Mouse (Mus musculus): ENCODE data around the gene Cck. TPM values are rescaled to one million over a fixed set of nuclear protein-coding genes. Genes with fewer than 3 reads are reported as not detected.
A peak's percentile ranks its signal among the peaks of the same experiment; 100 is the strongest.

Cck gene
- 3.4 TPM in 2 replicates for polyA plus RNA-seq (2014; fragmentation: Nextera tagmentation; extraction: Ambion mirVana)

DNA sequence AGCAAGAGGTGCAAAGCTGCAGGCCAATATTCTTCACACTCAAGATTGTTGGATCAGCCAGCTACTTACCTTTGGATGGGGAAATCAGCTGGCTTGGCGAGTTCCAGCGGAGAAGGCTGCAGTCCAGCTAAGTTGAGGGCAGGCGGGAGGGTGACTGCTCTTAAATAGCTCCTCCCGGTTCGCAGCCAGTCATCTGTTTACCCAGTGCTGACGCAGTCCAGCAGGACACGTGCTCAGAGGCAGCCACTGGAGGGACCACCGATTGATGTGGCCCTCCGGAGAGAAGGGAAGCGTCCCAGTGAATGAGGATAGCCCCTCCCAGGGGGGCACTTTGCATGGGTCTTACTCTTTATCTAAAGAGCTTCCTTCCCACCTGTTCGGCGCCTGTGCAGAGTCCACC, at the start of gene Cck:
Gene Cck (minus strand): TSS at position 166 of the 400 bp plus-strand sequence.
- 2% methylated on average over 12 of the region's 12 CpGs for WGBS (ENCODE audit: insufficient replicate concordance)
- Histone ChIP-seq H3K36me3 (ENCODE audit: control insufficient read depth, insufficient read depth, low read length) (no peaks in the 10 kb centered on the region), H3K9ac (ENCODE audit: low read depth, low read length) (no peak within 1 kb of the TSS; the same call in 1 of the 2 replicates), H3K4me3 (ENCODE audit: low read depth, low read length) (peak within 1 kb of the TSS; percentile 42), H3K4me1 (ENCODE audit: control insufficient read depth, insufficient read depth, low read length) (peaks cover 11% of the 10 kb centered on the region), H3K27me3 (ENCODE audit: control insufficient read depth, insufficient read depth, low read length) (peaks cover 55% of the 10 kb centered on the region), H3K4me2 (peak within 1 kb of the TSS; percentile 74), H3K27ac (ENCODE audit: low read depth, low read length) (no peak within 1 kb of the TSS), H3K9me3 (replicated peaks; ENCODE audit: control insufficient read depth, low read length) (no peaks in the 10 kb centered on the region)
- ATAC-seq (replicated peaks; ENCODE audit: insufficient number of reproducible peaks, low FRiP score, low TSS enrichment): no peak

DNA sequence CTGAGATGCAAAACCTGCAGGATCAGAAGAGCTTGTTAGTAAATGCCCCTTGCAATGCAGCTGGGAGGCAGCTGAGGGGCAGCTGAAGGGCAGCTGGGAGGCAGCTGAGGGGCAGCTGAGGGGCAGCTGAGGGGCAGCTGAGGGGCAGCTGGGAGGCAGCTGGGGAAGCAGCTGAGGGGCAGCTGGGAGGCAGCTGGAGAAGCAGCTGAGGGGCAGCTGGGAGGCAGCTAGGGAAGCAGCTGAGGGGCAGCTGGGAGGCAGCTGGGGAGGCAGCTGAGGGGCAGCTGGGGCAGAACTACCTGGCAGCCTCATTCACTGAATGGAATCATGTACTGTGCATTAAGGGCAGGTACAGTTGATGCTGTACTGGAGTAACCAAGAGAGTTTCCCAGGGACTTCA, 46.0 kb upstream of the Cck start:
- no peaks in the 10 kb centered on the region for H3K27me3 ChIP-seq (ENCODE audit: control insufficient read depth, insufficient read depth, low read length)

DNA sequence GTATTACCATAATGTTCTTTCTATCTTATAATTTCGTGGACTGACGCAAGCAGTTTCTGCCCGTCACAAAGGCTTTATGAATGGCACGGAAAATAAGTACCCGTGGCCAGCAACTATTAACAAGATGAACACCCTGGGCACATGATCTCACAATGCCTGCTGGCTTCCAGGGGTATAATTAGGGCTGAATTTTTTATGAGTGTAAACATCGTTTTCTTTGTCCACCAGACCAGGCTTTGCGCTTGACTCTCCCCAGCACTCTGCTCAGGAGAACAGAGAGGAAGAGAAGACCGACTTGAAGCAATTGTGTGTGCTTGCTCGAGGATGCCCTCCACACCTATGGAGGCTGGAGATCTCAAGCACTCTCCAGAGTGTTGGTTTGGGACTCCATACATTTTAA, 37.1 kb upstream of the Cck start:
- Histone ChIP-seq H3K4me1 (ENCODE audit: control insufficient read depth, insufficient read depth, low read length) (no peaks in the 10 kb centered on the region), H3K4me3 (ENCODE audit: low read depth, low read length) (no peak overlapping the region), H3K27me3 (ENCODE audit: control insufficient read depth, insufficient read depth, low read length) (no peaks in the 10 kb centered on the region), H3K9ac (ENCODE audit: low read depth, low read length) (no peak overlapping the region), H3K36me3 (ENCODE audit: control insufficient read depth, insufficient read depth, low read length) (no peaks in the 10 kb centered on the region), H3K4me2 (no peak overlapping the region), H3K9me3 (replicated peaks; ENCODE audit: control insufficient read depth, low read length) (0 out of 2 replicates have a peak, but pooled peaks cover 9% of the 10 kb centered on the region), H3K27ac (ENCODE audit: low read depth, low read length) (no peak overlapping the region)
- WGBS (ENCODE audit: insufficient replicate concordance): 88% methylated on average over 9 of the region's 9 CpGs
- ATAC-seq (replicated peaks; ENCODE audit: insufficient number of reproducible peaks, low FRiP score, low TSS enrichment): no peak

More for the DNA sequence above, 46.0 kb upstream of the Cck start:
- Histone ChIP-seq H3K4me3 (ENCODE audit: low read depth, low read length) (no peak overlapping the region), H3K4me1 (ENCODE audit: control insufficient read depth, insufficient read depth, low read length) (no peaks in the 10 kb centered on the region), H3K9ac (ENCODE audit: low read depth, low read length) (no peak overlapping the region), H3K4me2 (no peak overlapping the region), H3K27ac (ENCODE audit: low read depth, low read length) (no peak overlapping the region), H3K36me3 (ENCODE audit: control insufficient read depth, insufficient read depth, low read length) (no peaks in the 10 kb centered on the region), H3K9me3 (replicated peaks; ENCODE audit: control insufficient read depth, low read length) (0 out of 2 replicates have a peak, but pooled peaks cover 4% of the 10 kb centered on the region)
- ATAC-seq (replicated peaks; ENCODE audit: insufficient number of reproducible peaks, low FRiP score, low TSS enrichment): no peak

DNA sequence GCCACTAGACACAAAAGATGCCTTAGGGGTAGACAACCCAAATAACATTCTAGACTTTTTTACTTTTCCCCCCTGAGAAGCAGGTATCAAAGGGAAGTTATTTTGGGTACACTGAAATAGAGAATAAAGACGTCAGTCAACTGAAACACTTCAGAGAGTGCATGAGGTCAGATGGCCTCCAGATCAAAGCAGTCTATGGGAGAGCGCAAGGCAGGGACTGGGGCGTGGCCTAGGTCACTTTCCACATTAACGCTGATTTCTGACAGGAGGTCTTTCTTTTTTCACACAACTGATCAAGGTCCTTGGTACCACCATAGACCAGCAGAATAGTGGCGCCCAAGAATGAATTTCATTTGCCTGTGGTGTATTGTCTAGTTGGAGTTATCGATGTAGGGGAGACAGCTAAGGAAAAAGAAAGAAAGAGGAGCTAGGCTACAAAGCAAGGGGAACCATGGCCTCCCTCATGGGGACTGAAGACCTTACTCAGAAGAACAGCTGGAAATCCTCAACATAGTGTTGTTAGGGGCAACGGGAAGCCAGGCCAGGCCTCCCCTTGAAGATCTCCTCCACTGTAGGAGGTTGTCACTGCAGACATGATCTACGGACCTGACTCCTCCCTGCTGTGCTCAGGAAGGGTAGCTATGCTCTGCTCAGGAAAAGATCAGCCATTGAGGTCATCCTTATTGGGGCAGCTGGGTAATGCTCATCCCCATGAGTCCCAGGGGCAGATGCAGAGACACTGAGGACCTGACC, 33.3 kb upstream of the Cck start:
- Histone ChIP-seq H3K36me3 (ENCODE audit: control insufficient read depth, insufficient read depth, low read length) (no peaks in the 10 kb centered on the region), H3K9ac (ENCODE audit: low read depth, low read length) (no peak overlapping the region), H3K9me3 (replicated peaks; ENCODE audit: control insufficient read depth, low read length) (0 out of 2 replicates have a peak, but pooled peaks cover 4% of the 10 kb centered on the region), H3K27me3 (ENCODE audit: control insufficient read depth, insufficient read depth, low read length) (no peaks in the 10 kb centered on the region), H3K4me3 (ENCODE audit: low read depth, low read length) (no peak overlapping the region), H3K4me1 (ENCODE audit: control insufficient read depth, insufficient read depth, low read length) (no peaks in the 10 kb centered on the region), H3K4me2 (no peak overlapping the region), H3K27ac (ENCODE audit: low read depth, low read length) (no peak overlapping the region)
- ATAC-seq (replicated peaks; ENCODE audit: insufficient number of reproducible peaks, low FRiP score, low TSS enrichment): no peak
- 61% methylated on average over 8 of the region's 8 CpGs for WGBS (ENCODE audit: insufficient replicate concordance)

DNA sequence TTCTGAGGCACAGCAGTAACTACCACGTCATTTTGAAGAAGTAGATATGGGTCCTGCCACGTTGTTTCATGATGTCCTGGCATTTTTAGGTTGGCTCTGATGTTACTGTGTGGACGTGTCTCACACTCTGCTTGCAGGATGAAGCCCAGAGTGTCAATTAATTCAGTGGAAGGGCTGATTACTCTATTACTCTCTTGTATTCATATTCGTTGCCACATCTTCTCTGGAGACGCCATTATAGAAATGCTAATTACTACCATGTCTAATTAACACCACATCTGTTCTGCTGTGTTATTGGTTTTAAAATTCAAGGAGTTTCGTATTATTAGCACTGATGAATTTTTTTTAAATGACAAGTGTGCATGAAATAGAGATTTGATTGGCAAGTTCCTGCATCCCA, 30.7 kb upstream of the Cck start:
- Histone ChIP-seq H3K4me2 (no peak overlapping the region), H3K36me3 (ENCODE audit: control insufficient read depth, insufficient read depth, low read length) (no peaks in the 10 kb centered on the region), H3K9ac (ENCODE audit: low read depth, low read length) (no peak overlapping the region), H3K9me3 (replicated peaks; ENCODE audit: control insufficient read depth, low read length) (0 out of 2 replicates have a peak, but pooled peaks cover 4% of the 10 kb centered on the region), H3K27me3 (ENCODE audit: control insufficient read depth, insufficient read depth, low read length) (no peaks in the 10 kb centered on the region), H3K27ac (ENCODE audit: low read depth, low read length) (no peak overlapping the region), H3K4me1 (ENCODE audit: control insufficient read depth, insufficient read depth, low read length) (no peaks in the 10 kb centered on the region), H3K4me3 (ENCODE audit: low read depth, low read length) (no peak overlapping the region)
- 78% methylated on average over 6 of the region's 6 CpGs for WGBS (ENCODE audit: insufficient replicate concordance)
- ATAC-seq (replicated peaks; ENCODE audit: insufficient number of reproducible peaks, low FRiP score, low TSS enrichment): no peak

DNA sequence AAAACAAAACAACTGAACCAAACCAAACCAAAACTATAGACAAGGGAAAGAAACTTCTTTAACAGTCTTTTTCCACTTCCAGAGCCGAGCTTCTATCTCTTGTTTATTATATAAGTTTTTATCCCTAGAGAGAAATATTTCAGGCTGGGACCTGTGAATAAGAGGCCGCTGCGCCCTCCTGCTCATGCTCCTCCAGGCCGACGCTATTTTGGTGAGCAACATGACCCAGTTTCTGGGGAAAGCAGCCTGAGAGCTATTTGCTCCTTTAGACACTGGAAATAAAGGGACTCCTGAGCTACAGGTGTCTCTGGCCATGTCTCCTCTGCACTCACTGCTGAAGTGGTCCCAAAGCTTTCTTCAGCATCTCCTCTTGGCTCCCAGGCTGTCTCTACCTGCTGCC, 24.6 kb upstream of the Cck start:
- Histone ChIP-seq H3K9ac (ENCODE audit: low read depth, low read length) (no peak overlapping the region), H3K4me3 (ENCODE audit: low read depth, low read length) (no peak overlapping the region), H3K36me3 (ENCODE audit: control insufficient read depth, insufficient read depth, low read length) (no peaks in the 10 kb centered on the region), H3K4me1 (ENCODE audit: control insufficient read depth, insufficient read depth, low read length) (no peaks in the 10 kb centered on the region), H3K9me3 (replicated peaks; ENCODE audit: control insufficient read depth, low read length) (no peaks in the 10 kb centered on the region), H3K4me2 (no peak overlapping the region), H3K27me3 (ENCODE audit: control insufficient read depth, insufficient read depth, low read length) (no peaks in the 10 kb centered on the region), H3K27ac (ENCODE audit: low read depth, low read length) (no peak overlapping the region)
- ATAC-seq (replicated peaks; ENCODE audit: insufficient number of reproducible peaks, low FRiP score, low TSS enrichment): no peak
- 77% methylated on average over 5 of the region's 5 CpGs for WGBS (ENCODE audit: insufficient replicate concordance)

DNA sequence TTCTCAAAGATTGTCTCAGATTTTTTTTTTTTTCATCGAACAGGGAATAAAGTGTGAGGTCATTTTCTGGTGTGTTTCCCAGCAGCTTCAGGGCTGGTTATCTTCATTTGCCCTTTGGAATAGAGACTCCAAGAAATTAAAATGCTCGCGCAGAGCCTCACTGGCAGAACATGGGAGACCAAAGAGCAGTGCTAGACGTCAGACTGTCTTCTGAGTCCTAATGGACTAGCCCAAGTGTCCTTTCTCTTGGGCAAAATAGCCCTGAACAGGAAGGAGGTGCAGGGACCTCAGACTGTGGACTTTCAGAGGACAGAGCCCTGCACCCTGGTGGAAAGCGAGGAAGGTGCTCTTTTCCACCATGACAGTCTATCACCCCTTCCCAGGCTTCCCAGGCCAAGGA, 19.0 kb upstream of the Cck start:
- Histone ChIP-seq H3K4me1 (ENCODE audit: control insufficient read depth, insufficient read depth, low read length) (no peaks in the 10 kb centered on the region), H3K27ac (ENCODE audit: low read depth, low read length) (no peak overlapping the region), H3K27me3 (ENCODE audit: control insufficient read depth, insufficient read depth, low read length) (no peaks in the 10 kb centered on the region), H3K9me3 (replicated peaks; ENCODE audit: control insufficient read depth, low read length) (no peaks in the 10 kb centered on the region), H3K9ac (ENCODE audit: low read depth, low read length) (no peak overlapping the region), H3K36me3 (ENCODE audit: control insufficient read depth, insufficient read depth, low read length) (no peaks in the 10 kb centered on the region), H3K4me3 (ENCODE audit: low read depth, low read length) (no peak overlapping the region), H3K4me2 (no peak overlapping the region)
- ATAC-seq (replicated peaks; ENCODE audit: insufficient number of reproducible peaks, low FRiP score, low TSS enrichment): no peak
- 77% methylated on average over 5 of the region's 5 CpGs for WGBS (ENCODE audit: insufficient replicate concordance)

DNA sequence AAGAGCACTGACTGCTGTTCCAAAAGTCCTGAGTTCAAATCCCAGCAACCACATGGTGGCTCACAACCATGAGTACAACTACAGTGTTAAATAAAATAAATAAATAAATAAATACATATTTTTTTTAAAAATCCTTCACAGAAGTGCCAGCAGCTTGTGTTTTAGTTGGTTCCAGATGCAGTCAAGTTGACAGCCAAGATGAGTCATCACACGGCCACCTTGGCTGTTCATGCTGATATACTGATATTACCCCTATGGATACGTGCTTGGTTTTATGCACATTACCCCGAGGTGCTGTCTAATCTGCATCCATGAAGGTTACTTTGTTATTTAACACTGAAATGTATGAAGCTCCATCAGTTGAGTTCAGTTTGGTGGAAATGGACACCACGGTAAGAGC, 16.4 kb upstream of the Cck start:
- WGBS (ENCODE audit: insufficient replicate concordance): 77% methylated on average over 4 of the region's 4 CpGs
- Histone ChIP-seq H3K36me3 (ENCODE audit: control insufficient read depth, insufficient read depth, low read length) (no peaks in the 10 kb centered on the region), H3K9me3 (replicated peaks; ENCODE audit: control insufficient read depth, low read length) (no peaks in the 10 kb centered on the region), H3K27ac (ENCODE audit: low read depth, low read length) (no peak overlapping the region), H3K4me1 (ENCODE audit: control insufficient read depth, insufficient read depth, low read length) (no peaks in the 10 kb centered on the region), H3K9ac (ENCODE audit: low read depth, low read length) (no peak overlapping the region), H3K4me3 (ENCODE audit: low read depth, low read length) (no peak overlapping the region), H3K4me2 (no peak overlapping the region), H3K27me3 (ENCODE audit: control insufficient read depth, insufficient read depth, low read length) (no peaks in the 10 kb centered on the region)
- no peak for ATAC-seq (replicated peaks; ENCODE audit: insufficient number of reproducible peaks, low FRiP score, low TSS enrichment)
